Mouse (Mus musculus): ENCODE data around the gene Isyna1.

Gene Isyna1

DNA sequence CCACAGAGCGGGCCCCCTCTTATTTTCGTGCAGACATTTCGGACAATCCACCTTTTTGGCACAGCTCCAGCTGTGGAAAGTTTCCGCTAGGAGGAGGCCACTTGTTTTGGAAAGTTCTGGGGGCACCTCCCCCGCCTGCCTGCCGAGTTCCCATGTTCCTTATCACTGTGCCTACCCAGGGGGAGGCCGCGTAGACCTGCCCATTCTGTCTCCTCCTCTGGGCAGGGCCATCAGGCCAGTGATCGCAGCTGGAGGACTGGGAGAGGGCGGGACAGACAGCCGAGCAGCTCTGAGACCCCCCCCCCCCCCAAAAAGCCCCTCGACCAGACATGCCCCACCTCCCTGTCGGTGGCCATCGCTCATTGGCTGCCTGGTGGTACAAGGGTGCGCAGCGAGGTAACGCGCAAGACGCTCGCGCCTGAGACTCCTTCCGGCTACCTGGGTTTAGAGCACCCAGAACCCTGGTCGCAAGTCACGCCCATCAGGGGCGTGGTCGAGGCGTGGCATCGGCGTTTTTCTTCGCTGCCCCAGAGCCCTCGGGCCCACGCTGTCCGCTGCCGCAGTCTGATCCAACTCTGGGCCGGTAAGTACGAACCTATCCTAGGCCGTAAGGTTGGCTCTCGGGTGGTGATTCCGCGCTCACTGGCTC is at the start of gene Isyna1:
Gene Isyna1 (plus strand): TSS at position 413 of the 649 bp plus-strand sequence.
- DNase-seq (ENCODE audit: low spot score in 2 of 2), result peak in 1 of 2 experiments; percentile 77

DNA sequence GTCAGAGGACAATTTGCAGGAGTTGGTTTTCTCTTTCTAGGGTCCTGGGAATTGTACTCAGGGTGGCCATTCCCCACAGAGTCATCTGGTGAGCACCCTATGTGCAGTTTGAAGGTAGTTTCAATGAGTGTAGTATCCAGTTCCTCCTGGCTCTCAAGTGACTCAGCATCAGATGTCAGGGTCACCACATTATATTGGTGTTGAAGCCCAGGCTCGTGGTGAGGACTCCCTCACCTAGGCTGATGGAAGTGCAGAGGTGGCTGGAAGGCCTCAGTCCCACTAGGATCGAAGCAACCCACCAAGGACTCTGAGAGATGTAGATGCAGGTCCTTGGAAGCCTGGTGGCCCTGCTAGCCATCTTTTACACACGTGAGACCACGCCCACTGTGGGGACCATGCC is 47.8 kb upstream of the Isyna1 start:
- no peak for DNase-seq (ENCODE audit: low spot score in 2 of 2)

DNA sequence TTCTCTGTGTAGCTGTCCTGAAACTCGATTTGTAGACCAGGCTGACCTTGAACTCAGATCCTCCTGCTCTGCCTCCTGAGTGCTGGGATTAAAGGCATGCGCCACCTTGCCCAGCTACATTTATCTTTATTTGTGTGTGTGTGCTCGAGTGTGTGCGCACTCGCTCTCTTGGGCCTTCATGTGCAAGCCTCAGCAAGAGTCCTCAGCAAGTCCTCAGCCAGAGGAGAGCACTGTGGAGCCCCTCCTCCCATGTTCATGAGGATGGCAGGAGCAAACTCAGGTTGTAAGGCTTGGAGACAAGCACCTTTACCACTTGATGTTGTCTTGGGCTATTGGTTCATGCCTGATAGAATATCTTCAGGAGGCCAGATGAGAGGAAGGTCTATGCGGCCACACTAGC is 46.4 kb upstream of the Isyna1 start:
- no peak for DNase-seq (ENCODE audit: low spot score in 2 of 2)

DNA sequence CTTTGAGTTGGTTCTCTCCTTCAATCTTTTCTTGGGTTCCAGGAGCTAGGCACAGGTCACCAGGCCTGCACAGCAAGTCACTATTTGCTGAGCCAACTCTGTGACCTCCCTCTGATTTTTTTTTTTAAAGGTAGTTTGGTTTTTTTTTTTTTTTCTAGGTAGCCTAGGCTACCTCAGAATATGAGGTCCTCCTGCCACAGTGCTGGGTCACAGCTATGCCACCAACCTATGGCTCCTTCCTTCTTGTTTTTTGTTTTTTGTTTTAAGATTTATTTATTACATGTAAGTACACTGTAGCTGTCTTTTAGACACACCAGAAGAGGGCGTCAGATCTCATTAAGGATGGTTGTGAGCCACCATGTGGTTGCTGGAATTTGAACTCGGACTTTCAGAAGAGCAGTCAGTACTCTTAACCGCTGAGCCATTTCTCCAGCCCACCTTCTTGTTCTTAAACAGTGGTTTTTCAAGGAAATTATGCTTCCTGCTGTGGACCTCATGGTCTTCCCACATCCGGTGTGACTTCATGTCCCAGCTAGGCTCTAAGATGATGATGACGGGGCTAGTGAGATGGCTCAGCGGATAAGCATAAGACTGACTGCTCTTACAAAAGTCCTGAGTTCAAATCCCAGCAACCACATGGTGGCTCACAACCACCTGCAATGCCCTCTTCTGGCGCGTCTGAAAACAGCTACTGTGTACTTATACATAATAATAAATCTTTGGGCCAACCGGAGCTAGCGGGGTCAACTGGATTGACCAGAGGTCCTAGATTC is 44.6 kb upstream of the Isyna1 start:
- DNase-seq (ENCODE audit: low spot score in 2 of 2), result no peak

DNA sequence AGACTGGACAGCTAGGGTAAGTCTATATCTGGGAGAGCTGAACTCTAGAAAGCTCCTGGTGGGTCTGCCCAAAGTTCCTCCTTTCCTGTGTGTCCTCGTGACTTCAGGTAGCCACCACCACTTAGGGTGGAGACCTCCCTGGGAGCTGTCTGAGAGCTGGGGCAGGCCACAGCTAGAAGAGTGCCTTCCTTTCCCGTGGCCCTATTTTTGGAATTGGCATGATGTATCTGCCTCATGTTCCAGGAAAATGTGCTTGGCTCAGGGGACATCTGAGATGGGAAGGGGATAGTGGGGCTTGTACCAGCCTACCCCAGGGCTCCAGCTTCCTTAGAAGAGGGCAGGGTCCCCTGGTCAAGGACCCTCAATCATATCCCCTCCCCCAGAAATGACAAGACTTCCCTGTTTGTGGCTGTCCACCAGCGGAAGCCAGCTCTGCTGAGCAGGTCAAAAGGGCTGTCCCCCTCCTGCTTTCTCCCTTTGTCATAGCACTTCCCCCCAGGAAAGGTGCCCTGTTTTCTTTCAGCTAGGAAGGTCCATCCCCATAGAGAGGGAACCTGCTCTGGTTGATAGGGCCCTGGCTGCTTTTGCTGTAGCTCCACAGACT is 42.5 kb upstream of the Isyna1 start:
- no peak for DNase-seq (ENCODE audit: low spot score in 2 of 2)

DNA sequence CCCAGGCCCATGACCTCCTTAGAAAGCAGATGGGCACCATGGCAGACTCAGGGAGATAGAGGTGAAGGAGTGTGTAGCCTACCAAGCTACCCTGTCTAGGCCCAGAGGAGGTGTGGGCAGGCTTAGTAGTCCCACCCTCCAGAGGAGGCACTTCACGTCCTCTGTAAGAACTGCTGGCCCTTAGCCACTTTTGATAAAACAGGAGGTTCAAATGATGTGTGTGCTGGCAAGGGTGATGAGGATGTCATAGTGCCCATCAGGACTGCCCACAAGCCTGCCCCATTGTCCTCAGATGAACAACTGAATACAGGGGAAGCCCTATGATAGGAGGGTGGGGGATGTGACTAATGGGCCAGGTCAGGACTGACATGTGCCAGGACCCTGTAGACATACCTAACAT is 41.3 kb upstream of the Isyna1 start:
- no peak for DNase-seq (ENCODE audit: low spot score in 2 of 2)

DNA sequence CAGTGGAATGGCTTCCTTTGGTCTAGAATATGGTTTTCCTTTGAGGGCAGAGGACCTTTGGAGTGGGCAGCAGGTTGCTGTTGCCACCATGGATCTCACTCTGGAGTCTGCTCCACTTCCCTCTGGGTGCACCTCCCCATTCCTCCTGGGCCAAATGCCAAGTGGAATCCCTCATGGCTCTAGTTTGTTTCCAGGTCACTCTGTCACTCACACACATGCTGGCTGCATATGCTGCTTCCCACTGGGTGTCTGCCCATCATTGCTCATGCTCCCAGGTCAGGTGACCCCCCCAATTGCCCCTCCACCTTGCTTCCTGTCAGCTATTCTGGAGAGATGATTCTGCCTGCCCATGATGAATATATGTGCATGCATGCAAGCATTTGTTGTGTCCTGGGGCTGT is 40.4 kb upstream of the Isyna1 start:
- DNase-seq (ENCODE audit: low spot score in 2 of 2), result no peak

DNA sequence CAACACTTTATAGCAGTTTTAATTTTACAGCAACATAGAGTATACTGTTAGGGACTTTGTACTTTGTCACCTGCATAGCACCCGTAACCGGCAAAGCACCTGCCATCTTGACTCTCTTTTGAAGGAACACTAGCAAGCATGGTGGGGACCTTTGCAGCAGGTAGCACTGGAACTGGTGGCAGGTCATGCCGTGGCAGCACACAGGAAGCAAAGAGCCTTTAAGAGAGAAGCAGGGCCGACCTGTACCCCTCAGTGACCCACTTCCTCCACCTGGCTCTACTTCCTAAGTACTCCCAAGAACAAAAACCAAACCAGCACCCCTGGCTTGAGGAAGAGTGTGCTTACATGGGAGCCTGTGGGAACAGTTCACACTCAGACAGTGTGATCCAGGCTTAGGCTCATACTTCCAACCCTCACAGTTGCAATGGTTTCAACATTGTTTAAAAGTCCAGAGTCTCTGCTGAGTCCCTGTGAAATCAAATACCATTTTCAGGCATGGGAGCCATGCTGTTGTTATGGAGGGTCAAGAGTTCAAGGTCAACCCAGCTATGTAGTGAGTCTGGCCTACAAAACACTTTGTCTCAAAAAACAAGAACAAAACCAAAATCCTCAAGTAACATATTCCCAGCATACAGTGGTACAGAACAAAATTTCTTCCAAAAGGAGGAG is 39.0 kb upstream of the Isyna1 start:
- no peak for DNase-seq (ENCODE audit: low spot score in 2 of 2)

DNA sequence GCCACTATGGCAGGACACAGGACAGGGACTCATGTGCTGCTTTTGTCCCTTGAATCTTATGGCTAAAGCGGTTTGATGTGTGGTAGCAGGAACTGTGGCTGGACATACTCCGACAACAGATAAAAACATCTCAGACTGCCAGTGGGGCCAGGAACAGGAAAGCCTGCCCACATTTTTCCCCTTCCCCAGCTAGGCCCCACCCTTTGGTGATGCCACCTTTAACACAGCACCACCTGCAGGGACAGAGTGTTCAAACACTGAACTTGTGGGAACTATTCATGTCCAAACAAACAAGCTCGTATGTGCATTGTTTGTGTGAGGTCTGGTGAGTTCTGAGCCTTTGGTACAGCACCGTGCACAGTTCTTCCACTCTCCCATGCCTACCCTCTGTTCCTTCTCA is 35.8 kb upstream of the Isyna1 start:
- no peak for DNase-seq (ENCODE audit: low spot score in 2 of 2)

DNA sequence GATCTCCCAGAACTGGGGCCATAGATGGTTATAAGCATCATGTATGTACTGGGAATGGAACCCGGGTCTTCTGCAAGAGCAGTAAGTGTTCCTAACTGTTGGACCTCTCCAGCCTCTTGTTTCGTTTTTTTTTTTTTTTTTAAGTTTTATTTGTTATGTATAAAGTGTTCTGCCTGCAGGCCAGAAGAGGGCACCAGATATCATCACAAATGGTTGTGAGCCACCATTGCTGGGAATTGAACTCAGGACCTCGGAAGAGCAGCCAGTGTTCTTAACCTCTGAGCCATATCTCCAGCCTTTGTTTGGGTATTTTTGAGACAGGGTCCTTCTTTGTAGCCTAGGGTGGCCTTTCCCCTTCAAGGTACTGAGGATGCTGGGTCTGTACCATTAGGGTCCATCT is 35.2 kb upstream of the Isyna1 start:
- DNase-seq (ENCODE audit: low spot score in 2 of 2), result no peak

DNA sequence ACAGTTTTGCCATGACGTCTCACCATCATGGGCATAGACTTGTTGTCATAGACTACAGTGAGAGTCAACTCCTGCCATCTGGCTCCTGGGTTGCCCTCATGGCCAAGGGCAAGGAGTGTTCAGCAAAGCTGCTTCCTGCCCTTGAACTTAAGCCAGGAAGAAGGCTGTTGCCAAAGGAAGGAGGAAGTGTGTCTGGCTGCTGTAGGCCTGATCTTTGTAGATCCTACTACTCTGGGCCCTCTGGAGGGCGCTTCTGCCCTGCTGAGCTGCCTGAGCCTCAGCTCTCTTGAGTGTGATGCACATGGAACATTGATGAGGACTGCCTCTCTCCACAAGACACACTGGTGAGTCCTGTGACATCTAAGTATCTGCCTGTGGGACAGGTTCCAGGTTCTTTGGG is 34.1 kb upstream of the Isyna1 start:
- DNase-seq (ENCODE audit: low spot score in 2 of 2), result peak in 1 of 2 experiments; percentile 48

DNA sequence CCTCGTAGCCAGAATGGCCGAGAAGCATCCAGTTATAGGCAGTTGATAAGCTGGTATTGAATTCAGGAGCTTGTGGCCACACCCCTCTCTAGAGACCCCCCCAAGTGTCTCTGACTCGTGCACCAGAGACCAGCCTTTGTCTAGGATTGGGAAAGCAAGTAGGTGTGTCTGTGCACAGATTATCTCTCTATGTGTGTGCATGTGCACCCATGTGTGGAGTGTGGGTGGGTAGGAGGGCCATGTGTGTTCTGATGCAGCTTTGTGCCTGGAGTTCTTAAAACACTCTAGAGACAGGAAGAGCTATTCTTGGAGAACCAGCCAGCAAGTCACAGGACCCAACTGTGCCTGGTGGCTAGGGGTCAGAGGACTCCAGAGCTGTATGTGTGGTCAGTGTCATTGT is 33.6 kb upstream of the Isyna1 start:
- DNase-seq (ENCODE audit: low spot score in 2 of 2), result no peak

DNA sequence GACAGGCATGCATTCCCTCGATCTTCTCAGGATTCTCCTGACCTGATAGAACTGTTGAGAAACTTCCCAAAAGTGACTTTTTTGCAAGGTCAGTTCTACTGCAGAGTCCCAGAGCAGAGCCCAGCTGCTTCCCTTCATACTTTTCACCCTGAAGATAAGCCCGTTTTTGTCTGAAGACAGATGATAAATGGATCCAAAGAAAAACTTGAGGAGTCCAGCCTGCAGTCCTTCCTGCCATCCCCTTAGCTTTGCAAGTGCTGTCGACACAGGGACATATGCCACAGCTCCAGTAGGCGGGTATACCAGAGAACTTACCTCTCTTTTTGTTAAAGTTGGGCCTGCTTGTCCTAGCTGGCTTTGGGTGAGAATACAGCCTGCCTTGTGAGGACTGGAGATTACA is 32.8 kb upstream of the Isyna1 start:
- no peak for DNase-seq (ENCODE audit: low spot score in 2 of 2)

DNA sequence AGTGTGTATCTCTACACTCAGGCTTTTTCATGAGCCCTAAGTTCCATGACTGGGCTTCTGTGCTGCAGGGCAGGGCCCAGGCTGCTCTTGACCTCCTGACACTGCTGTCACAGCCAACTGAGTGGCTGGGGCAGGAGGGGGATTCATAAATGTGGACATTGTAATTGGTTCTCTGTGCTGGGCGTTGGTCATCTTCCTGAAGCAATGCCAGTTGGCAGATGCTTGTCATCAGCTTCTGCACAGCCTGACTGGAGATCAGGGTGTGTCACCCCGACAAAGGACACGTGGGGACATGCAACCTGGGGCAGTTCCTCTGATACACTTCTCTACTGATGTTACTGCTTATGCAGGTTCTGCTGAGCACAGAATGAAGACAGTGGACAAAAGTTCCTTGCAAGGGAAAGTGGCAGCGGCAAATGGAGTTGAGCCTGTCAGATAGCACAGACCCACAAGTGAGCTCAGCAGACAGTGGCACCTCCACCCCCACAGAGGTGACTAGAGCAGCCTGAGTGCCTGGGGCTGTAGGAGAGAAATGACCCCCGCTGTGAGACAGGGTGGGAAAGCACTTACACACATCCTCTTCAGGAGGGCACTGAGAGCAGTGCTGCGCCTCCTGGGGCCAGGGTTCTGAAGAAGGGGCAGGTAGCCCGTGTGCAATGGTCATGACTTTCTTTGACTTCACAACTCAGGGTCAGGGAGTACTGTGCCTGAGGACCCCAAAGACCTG is 32.2 kb upstream of the Isyna1 start:
- DNase-seq (ENCODE audit: low spot score in 2 of 2), result no peak

DNA sequence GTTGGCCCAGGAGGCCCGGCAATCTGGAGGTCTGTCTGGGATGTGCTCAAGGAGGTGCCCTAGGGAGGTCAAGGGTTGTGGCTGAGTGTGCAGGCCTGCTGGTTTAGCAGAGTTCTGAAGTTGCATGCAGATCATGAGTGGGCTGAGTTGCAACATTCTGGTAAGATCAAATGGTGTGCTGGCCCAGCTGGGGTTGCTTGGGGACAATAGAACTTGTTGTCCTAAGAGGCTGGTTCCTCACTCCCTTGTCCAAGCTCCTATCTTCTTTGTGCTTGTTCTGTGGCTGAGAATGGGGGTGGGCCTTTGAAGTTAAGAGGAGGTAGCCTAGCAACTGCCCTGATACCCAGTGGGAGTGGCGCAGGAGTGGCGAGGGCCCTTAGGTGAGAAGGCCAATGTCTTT is 31.4 kb upstream of the Isyna1 start:
- no peak for DNase-seq (ENCODE audit: low spot score in 2 of 2)

DNA sequence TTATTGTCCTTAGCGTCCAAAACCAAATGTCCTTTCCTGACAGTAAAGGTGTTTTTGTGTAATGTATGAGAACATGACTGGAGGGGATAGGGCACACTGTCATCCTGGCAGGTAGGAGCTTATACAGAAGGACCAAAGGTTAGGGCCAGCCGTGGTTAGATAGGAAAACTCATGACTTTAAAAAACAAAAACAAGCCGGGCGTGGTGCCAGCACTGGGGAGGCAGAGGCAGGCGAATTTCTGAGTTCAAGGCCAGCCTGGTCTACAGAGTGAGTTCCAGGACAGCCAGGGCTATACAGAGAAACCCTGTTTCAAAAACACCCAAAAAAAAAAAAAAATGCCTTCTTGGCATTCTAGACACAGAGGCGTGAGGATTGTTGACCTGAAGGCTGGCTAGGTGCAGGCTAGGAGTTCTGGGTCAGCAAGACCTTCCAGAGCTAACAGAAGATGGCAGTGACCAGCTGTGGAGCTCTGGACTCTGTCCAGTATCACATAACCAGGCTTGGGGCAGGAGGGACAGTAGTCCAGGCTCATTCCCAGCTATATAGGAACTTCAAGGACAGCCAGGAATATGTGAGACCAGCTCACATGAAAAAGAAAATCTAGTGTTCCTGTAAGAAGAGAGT is 30.3 kb upstream of the Isyna1 start:
- no peak for DNase-seq (ENCODE audit: low spot score in 2 of 2)

DNA sequence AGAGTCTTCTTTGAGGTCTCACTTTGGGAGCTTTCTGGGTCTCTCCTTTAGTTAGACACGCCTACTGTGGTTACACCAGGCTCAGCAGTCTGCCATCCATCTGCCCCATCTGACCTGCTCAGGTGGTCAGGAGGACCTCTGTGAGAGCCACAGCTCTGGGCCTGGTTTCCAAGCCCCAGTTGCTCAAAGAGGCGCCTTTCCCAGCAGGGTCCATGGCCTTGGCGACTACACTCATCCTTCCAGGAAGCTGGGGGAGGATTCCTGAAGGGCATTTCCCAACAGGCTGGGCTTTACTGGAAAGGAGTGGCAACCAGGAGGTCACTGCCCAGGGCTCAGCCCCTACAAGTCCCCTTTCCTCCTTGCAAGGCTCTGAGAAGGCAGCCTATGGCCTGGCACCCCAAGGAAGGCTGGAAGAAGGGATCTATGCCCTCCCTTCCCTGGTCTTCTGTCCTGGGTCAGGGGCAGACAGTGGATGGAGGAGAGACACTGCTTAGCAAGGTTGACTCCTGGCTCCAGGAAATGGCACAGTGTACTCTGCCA is 29.4 kb upstream of the Isyna1 start:
- no peak for DNase-seq (ENCODE audit: low spot score in 2 of 2)

DNA sequence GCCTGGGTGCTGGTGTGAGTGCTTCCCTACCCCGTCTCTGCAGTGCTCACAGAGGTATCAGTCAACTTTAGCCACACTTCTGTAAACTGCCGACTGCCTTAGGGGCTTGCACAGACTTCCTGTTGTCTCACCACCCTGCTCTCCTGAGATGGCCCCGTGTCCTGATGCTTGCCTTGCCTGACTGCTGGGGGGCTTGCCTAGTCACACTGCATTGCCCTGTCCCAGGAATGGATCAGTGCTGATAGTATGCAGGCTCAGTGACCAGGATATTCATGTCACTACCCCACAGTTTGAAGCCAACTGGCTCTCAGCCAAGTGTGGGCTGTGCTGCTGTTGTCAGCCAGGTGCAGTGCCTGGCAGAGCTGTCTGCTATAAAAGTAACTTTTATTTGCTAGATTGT is 28.6 kb upstream of the Isyna1 start:
- no peak for DNase-seq (ENCODE audit: low spot score in 2 of 2)

DNA sequence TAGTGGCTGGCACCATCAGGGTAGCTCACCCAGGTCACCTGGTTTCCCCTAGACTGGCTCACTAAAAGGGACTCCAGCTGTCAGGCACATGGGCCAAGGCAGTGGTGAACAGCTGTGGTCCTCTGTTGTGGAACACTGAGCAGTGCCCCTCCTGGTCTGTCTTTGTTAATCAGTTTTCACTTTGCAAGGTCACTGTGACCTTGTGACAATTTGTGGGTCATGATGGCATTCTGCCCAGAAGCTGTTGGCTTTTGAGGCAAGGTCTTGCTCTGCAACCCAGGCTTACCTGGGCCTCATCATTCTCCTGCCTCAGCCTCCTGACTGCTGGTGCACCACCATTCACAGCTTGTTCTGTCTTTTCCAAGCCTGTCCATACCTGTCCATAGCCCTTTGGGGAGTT is 23.8 kb upstream of the Isyna1 start:
- DNase-seq (ENCODE audit: low spot score in 2 of 2), result no peak

DNA sequence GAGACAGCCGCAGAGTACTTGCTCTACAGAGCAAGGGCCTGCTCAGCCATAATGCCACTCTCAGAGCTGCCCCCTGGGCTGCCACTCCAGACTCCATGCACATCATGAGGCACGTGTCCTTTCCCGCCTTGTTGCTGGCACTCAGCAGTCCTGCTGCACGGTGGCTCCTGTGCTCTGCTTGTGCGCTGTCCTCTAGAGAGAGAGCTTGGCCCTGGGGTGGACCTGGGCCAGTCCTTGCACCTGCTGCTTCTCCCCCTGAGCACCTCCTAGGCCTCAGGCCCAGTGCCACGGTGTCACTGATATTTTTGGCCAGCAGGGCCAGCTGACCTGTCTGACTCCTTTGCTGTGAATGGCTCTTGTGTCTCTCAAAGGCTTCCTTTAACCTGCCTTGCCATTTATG is 23.2 kb upstream of the Isyna1 start:
- no peak for DNase-seq (ENCODE audit: low spot score in 2 of 2)

DNA sequence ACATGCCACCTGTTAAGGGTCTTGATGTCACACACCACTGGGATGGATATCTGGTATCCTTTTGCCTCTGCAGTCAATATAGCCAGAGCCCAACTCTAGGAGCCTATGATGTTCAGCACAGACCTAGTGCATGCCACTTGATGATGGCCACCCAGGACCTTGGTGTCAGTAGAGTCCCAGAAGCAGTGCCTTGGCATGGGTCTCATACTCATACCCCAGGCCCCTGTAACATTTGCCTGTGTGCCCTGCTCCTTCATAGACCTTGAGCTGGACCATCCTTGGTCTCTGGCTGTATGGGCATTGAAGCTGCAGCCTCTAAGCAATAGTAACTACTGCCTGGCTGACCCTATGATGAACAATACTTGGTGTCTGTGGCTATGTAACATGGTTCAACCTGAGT is 19.9 kb upstream of the Isyna1 start:
- DNase-seq (ENCODE audit: low spot score in 2 of 2), result no peak
